In genomic region chr2:32319586-32320580, GRCm38 (mm10) we compare ENCODE assay signal across 9 mouse cellular contexts. TPM values are rescaled to one million over a fixed set of nuclear protein-coding genes. Genes with fewer than 3 reads are reported as not detected.
DNase-seq lines count a peak whose midpoint lies in the region; ATAC-seq lines count a peak whose summit lies in the region.
"Had no signal": no experiment of that assay in that cellular context is flagged by ENCODE, and none has a peak within 500 bp of the region (broad histone marks: within the 10 kb centered on the region; RNA-seq: fewer than 3 reads in every experiment).

No protein-coding gene starts in this region.

- peak; percentile 43 for DNase-seq in forebrain, embryonic 10.5 days (ENCODE audit: extremely low spot score, low spot score)
- DNase-seq in urinary bladder, postnatal 4 days (ENCODE audit: low spot score in 2 of 2), result peak; percentile 63 to 75
- DNase-seq in urinary bladder, postnatal 10 days (ENCODE audit: low spot score), result no peak
- DNase-seq in layer of hippocampus, postnatal 10 days (ENCODE audit: low spot score in 2 of 2), result no peak
- DNase-seq in thymus, adult 18-20 months, result no peak
- DNase-seq in frontal cortex, postnatal 14 days (ENCODE audit: low spot score in 2 of 2), result no peak

- H3K4me2 ChIP-seq in forebrain, embryonic 13.5 days, result no peak overlapping the region
- H3K4me2 ChIP-seq in intestine, embryonic 16.5 days (ENCODE audit: low read depth, low read length), result peak overlapping the region; percentile 50

- H3K27me3 ChIP-seq in forebrain, embryonic 10.5 days (ENCODE audit: poor library complexity, severe bottlenecking), result peaks cover 46% of the 10 kb centered on the region
- H3K27me3 ChIP-seq in forebrain, embryonic 13.5 days, result peaks cover 9% of the 10 kb centered on the region; the same call in 1 of the 2 replicates
- no peaks in the 10 kb centered on the region for H3K27me3 ChIP-seq in intestine, embryonic 16.5 days (replicated peaks; ENCODE audit: control insufficient read depth, insufficient read depth, low read length)

- H3K4me3 ChIP-seq in forebrain, embryonic 10.5 days, result peak overlapping the region; percentile 20
- H3K4me3 ChIP-seq in forebrain, embryonic 13.5 days, result no peak overlapping the region
- no peak overlapping the region for H3K4me3 ChIP-seq in intestine, embryonic 16.5 days (ENCODE audit: low read length)

- 49% methylated on average over 9 of the region's 9 CpGs for WGBS in forebrain, embryonic 10.5 days
- WGBS in forebrain, embryonic 13.5 days, result 61% methylated on average over 9 of the region's 9 CpGs
- WGBS in intestine, embryonic 16.5 days, result 32% methylated on average over 9 of the region's 9 CpGs

- H3K27ac ChIP-seq in forebrain, embryonic 10.5 days, result peak overlapping the region; percentile 84
- no peak overlapping the region for H3K27ac ChIP-seq in forebrain, embryonic 13.5 days
- H3K27ac ChIP-seq in intestine, embryonic 16.5 days (ENCODE audit: low read length), result peak overlapping the region; percentile 90
- H3K27ac ChIP-seq: liver, embryonic 14.5 days had no signal

- no peak for ATAC-seq in forebrain, embryonic 13.5 days
- ATAC-seq in intestine, embryonic 16.5 days, result peak; percentile 13; the same call in 1 of the 2 replicates

- no peak overlapping the region for H3K9ac ChIP-seq in forebrain, embryonic 13.5 days
- H3K9ac ChIP-seq in intestine, embryonic 16.5 days (ENCODE audit: low read depth, low read length), result peak overlapping the region; percentile 34; the same call in 1 of the 2 replicates
- H3K9ac ChIP-seq: liver, embryonic 14.5 days had no signal

- H3K4me1 ChIP-seq in forebrain, embryonic 10.5 days, result peaks cover 71% of the 10 kb centered on the region
- peaks cover 40% of the 10 kb centered on the region for H3K4me1 ChIP-seq in forebrain, embryonic 13.5 days
- H3K4me1 ChIP-seq in intestine, embryonic 16.5 days (ENCODE audit: control insufficient read depth, insufficient read depth, low read length), result peaks cover 32% of the 10 kb centered on the region

- H3K36me3 ChIP-seq in forebrain, embryonic 10.5 days (replicated peaks), result no peaks in the 10 kb centered on the region; the same call in 1 of the 2 replicates
- H3K36me3 ChIP-seq in forebrain, embryonic 13.5 days (ENCODE audit: poor library complexity, severe bottlenecking), result peaks cover under 1% of the 10 kb centered on the region; the same call in 1 of the 2 replicates
- H3K36me3 ChIP-seq in intestine, embryonic 16.5 days (ENCODE audit: control insufficient read depth, insufficient read depth, low read length), result peaks cover 2% of the 10 kb centered on the region; the same call in 1 of the 2 replicates

- no peaks in the 10 kb centered on the region for H3K9me3 ChIP-seq in forebrain, embryonic 10.5 days
- H3K9me3 ChIP-seq in forebrain, embryonic 13.5 days (replicated peaks), result no peaks in the 10 kb centered on the region
- H3K9me3 ChIP-seq in intestine, embryonic 16.5 days (ENCODE audit: control insufficient read depth, low read length), result no peaks in the 10 kb centered on the region

RNA-seq across cellular contexts. Expression of gene Swi5, which starts 32.0 kb away (rescaled TPM):
- polyA plus RNA-seq in forebrain, embryonic 10.5 days (2016; fragmentation: Nextera tagmentation; extraction: Ambion mirVana), result 529 and 531 TPM in 2 replicates
- 466 and 470 TPM in 2 replicates for polyA plus RNA-seq in forebrain, embryonic 13.5 days (2015; fragmentation: Nextera tagmentation; extraction: Ambion mirVana)
- 342 and 377 TPM in 2 replicates for polyA plus RNA-seq in intestine, embryonic 16.5 days (2015; fragmentation: Nextera tagmentation; extraction: Ambion mirVana)
- 100 to 1,000 TPM; 237 to 239 TPM for total RNA-seq in layer of hippocampus, postnatal 10 days (2021)

RNA-seq across cellular contexts. Expression of gene Ciz1, which starts 32.2 kb away (rescaled TPM):
- 57.7 and 70.3 TPM in 2 replicates for polyA plus RNA-seq in forebrain, embryonic 10.5 days (2016; fragmentation: Nextera tagmentation; extraction: Ambion mirVana)
- polyA plus RNA-seq in forebrain, embryonic 13.5 days (2015; fragmentation: Nextera tagmentation; extraction: Ambion mirVana), result 49.0 and 52.4 TPM in 2 replicates
- polyA plus RNA-seq in intestine, embryonic 16.5 days (2015; fragmentation: Nextera tagmentation; extraction: Ambion mirVana), result 47.1 and 51.4 TPM in 2 replicates
- 10 to 100 TPM; 74.6 to 75.0 TPM for total RNA-seq in layer of hippocampus, postnatal 10 days (2021)

RNA-seq across cellular contexts. Expression of gene Golga2, which starts 32.7 kb away (rescaled TPM):
- 16.6 and 17.4 TPM in 2 replicates for polyA plus RNA-seq in forebrain, embryonic 10.5 days (2016; fragmentation: Nextera tagmentation; extraction: Ambion mirVana)
- 20.5 and 23.4 TPM in 2 replicates for polyA plus RNA-seq in forebrain, embryonic 13.5 days (2015; fragmentation: Nextera tagmentation; extraction: Ambion mirVana)
- polyA plus RNA-seq in intestine, embryonic 16.5 days (2015; fragmentation: Nextera tagmentation; extraction: Ambion mirVana), result 21.5 and 21.6 TPM in 2 replicates
- total RNA-seq in layer of hippocampus, postnatal 10 days (2021), result 10 to 100 TPM; 75.1 to 78.9 TPM

RNA-seq across cellular contexts. Expression of gene Dnm1, which starts 33.3 kb away (rescaled TPM):
- polyA plus RNA-seq in forebrain, embryonic 10.5 days (2016; fragmentation: Nextera tagmentation; extraction: Ambion mirVana), result 7.8 and 9.7 TPM in 2 replicates
- 13.7 and 20.2 TPM in 2 replicates for polyA plus RNA-seq in forebrain, embryonic 13.5 days (2015; fragmentation: Nextera tagmentation; extraction: Ambion mirVana)
- polyA plus RNA-seq in intestine, embryonic 16.5 days (2015; fragmentation: Nextera tagmentation; extraction: Ambion mirVana), result 11.8 and 12.5 TPM in 2 replicates
- 100 to 1,000 TPM; 715 to 725 TPM for total RNA-seq in layer of hippocampus, postnatal 10 days (2021)

RNA-seq across cellular contexts. Expression of gene Uck1, which starts 59.9 kb away (rescaled TPM):
- polyA plus RNA-seq in forebrain, embryonic 10.5 days (2016; fragmentation: Nextera tagmentation; extraction: Ambion mirVana), result 83.6 and 91.4 TPM in 2 replicates
- polyA plus RNA-seq in forebrain, embryonic 13.5 days (2015; fragmentation: Nextera tagmentation; extraction: Ambion mirVana), result 76.9 and 89.3 TPM in 2 replicates
- polyA plus RNA-seq in intestine, embryonic 16.5 days (2015; fragmentation: Nextera tagmentation; extraction: Ambion mirVana), result 72.4 and 74.4 TPM in 2 replicates
- total RNA-seq in layer of hippocampus, postnatal 10 days (2021), result 10 to 100 TPM; 64.8 to 64.9 TPM

Comparison
In these comparisons a context has a peak if more than half of its experiments do, and no peak if none do; other contexts are left out.
1. DNase-seq: peak in forebrain, embryonic 10.5 days (single experiment) and urinary bladder, postnatal 4 days (2 of 2); none in urinary bladder, postnatal 10 days (single experiment), layer of hippocampus, postnatal 10 days (0 of 2), thymus, adult 18-20 months (0 of 2) and frontal cortex, postnatal 14 days (0 of 2).